Mouse (Mus musculus) layer of hippocampus, postnatal 25 days (tissue): ENCODE measurements around the gene Abhd16b. TPM values are rescaled to one million over a fixed set of nuclear protein-coding genes. Genes with fewer than 3 reads are reported as not detected.
A peak's percentile ranks its signal among the peaks of the same experiment; 100 is the strongest.
"Not testable (repeated sequence)": the region's sequence is repeated elsewhere in the genome, so short reads cannot be mapped to it uniquely, and the experiment has no call there.

Experiments used
- DNase-seq, 2 experiments: peaks; one replicate each; pipeline ENCODE4 v3.0.0; 2022; ENCODE audit warnings: mixed read lengths in 2 of 2, low spot score in 1 of 2; ENCODE audit errors: extremely low spot score in 1 of 2
- total RNA-seq, 2 experiments: library from RNA; stranded (reverse); gene quantifications; 2 replicates each; pipeline ENCODE4 v1.2.3; 2021

Abhd16b gene
- total RNA-seq, 2 experiments from 2014 or later = not detected

DNA sequence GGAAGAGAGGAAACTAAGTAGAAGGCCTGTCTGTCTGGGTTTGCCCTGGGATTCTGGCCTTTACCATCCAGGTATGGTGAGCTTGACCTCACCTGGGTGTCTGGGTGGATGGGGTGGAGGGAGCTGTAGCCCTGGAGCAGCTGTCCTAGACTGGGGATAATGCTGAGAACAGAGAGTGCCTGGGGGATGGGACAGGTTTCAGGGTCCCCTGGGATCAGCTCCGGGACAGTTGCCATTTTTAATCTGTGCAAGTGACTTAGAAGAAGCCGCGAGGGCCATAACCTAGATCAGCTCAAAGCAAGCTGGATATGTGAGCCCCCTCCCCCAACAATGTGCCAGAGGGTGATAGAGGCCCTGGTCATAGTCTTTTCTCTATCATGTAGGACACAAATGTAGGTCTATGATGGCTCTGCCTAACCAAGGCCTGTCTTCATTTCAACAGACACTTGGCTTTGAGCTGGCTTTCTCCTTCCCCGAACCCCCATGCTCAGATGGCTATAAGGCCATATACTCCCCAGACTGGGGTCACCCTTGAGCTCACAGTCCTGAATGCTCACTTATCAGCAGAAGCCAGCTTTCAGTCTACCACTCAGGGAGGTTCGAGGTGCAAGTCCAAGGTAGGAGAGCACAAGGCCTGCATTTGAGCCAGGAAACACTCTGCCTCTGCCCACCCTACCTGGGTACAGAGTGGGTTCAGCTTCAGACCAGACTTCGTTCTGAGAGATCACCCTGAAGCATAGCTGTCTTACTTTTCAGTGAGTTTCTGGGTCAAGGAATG, 8.4 kb upstream of the Abhd16b start:
- DNase-seq = no peak

GRCm38 (mm10) chr2:181485741-181486140, 7.3 kb upstream of the Abhd16b start:
- DNase-seq = no peak

GRCm38 (mm10) chr2:181487338-181488277, 5.4 kb upstream of the Abhd16b start:
- DNase-seq = no peak

DNA sequence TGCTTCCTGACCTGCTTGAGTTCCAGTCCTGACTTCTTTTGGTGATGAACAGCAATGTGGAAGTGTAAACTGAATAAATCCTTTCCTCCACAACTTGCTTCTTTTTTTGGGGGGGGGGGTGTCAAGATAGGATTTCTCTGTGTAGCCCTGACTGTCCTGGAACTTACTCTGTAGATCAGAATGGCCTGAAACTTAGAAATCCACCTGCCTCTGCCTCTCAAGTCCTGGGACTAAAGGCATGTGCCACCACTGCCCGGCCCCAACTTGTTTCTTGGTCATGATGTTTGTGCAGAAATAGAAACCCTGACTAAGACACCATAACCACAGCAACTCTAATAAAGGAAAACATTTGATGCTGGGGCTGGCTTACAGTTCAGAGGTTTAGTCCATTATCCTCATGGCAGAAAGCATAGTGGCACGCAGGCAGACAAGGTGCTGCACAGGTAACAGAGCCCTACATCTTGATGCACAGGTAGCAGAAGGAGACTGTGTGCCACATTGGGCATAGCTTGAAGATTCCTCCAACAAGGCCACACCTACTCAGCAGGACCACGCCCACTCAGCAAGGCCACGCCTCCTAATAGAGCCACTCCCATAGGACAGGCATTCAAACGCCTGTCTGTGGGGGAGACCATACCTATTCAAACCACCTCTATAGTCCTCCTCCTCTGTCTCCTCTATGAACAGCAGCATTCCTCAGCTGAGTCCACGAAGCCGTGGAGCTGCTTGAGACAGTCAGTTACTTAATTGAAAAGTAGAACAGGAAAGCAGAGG, 1.4 kb upstream of the Abhd16b start:
- no peak for DNase-seq

- no peak for DNase-seq
These were observed 800 bp upstream of the Abhd16b start for GRCm38 (mm10) chr2:181492206-181492605.

DNA sequence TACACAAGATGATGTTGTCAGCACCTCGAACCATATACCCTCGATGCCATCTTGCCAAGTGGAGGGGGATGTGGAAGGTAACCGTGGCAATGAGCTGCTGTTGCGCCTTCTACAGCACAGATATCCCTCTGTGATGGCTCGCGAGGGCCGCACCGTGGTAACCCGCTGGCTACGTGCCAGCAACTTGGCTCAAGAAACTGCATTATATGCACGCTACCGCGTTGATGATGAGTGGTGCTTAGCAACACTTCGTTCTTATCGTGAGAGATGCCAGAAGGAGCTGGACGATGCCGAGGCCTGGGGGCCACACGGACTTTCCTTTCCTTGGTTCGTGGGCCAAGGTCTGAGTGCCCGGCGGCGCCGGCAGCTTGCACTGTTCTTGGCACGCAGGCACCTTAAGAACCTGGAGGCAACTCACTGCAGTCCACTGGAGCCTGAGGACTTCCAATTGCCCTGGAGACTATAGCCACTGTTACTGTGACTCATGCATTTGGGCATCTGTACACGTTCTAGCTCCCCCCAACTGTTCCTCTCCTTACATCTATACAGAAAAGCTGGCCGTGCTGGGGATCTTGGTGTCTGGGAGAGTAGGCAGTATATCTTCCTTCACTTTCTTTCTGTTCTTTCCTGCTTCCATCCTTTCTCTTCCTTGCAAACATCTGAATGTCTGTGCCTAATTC, 1.4 kb downstream of the Abhd16b start:
- DNase-seq = no peak

DNA sequence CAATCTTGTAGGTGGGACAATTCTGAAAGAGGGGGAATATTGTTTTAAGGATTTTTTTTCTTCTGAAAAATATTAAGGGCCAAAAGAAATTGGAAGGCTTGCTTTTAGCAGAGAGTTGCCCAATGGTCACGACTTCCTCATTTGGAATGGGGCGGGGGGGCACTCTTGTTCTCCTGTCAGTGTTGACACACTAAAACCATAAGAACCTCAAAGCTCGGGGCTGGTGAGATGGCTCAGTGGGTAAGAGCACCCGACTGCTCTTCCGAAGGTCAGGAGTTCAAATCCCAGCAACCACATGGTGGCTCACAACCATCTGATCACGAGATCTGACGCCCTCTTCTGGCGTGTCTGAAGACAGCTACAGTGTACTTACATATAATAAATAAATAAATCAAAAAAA, 2.8 kb downstream of the Abhd16b start:
- DNase-seq = not testable (repeated sequence)

GRCm38 (mm10) chr2:181496281-181496680, 3.3 kb downstream of the Abhd16b start:
- DNase-seq = peak in 1 of 2 experiments; percentile 57

DNA sequence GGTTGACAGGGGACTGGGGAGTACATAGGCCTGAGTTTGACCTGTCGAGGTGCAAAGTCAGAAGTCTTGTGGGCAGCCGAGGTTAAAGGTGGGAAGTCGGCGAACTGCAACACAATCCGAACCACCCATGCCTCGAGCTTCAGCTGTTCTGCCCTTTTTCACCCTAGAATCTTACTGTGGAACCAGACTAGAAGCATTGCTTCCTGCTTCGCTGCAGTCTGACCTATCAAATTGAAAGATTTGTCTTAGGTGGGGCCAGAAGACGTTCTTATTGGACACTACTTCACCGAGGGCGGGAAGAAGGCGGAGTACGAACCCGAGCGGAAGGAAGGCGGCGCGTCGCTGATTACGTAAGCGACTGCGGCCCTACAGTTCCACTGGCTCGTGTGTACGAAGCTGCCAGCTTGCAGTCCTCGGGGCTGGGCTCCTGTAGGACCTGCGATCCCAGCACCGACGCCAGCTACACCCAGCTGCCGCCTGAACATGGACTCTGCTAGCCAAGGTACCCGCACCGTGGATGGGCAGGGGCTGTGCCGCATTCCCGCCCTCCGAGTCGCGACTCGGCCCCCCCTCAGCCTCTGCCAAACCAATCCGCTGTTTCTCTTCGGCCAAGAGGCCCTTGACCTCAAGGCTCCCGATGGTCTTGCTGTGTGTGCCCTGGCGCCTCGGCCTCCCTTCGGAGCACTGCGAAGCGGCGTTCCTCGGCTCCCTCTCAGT, 4.0 kb downstream of the Abhd16b start, which contains the start of gene Tpd52l2:
Tpd52l2 (plus strand) TSS at position 312 of the 717 bp plus-strand sequence.
- peak; percentile 75 to 78 for DNase-seq

DNA sequence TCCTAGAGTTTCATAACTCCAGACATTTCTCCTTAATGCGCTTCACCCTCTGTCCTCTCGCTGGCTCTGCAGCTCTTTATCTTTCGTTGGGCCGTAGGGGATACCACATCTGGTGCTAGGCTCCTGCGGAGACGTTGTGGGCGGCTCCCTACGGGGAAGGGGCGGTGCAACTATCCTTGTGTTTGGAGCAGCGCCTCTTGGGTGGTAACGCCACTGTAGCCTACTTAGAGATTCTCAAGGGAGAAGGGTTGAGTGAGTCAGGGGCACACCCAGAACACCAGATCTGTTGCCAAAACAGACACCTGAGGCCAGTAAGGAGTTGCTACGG, 4.5 kb downstream of the Abhd16b start:
- no peak for DNase-seq

GRCm38 (mm10) chr2:181498644-181499043, 5.6 kb downstream of the Abhd16b start:
- no peak for DNase-seq

DNA sequence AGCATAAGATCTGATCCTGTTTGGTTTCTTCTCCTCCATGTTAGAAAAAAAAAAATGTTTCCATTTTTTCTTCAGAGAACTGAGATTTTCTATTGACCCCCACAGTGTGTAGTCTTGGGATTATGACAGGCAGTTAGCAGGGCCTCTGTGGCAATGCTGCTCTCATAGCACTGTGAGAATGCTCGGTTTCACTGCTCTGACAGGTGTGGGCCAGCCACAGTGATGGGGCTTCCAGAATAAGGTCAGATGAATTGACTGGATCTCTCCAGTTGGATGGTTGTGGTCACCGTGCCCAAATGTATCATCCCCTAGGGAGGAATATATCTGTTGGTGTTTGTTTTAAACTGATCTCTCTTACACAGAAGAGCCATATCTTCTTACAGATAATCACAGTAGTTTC, 16.2 kb downstream of the Abhd16b start:
- DNase-seq = no peak

GRCm38 (mm10) chr2:181511231-181511630, 18.2 kb downstream of the Abhd16b start:
- DNase-seq = no peak

GRCm38 (mm10) chr2:181519201-181519600, 26.2 kb downstream of the Abhd16b start:
- DNase-seq = no peak

DNA sequence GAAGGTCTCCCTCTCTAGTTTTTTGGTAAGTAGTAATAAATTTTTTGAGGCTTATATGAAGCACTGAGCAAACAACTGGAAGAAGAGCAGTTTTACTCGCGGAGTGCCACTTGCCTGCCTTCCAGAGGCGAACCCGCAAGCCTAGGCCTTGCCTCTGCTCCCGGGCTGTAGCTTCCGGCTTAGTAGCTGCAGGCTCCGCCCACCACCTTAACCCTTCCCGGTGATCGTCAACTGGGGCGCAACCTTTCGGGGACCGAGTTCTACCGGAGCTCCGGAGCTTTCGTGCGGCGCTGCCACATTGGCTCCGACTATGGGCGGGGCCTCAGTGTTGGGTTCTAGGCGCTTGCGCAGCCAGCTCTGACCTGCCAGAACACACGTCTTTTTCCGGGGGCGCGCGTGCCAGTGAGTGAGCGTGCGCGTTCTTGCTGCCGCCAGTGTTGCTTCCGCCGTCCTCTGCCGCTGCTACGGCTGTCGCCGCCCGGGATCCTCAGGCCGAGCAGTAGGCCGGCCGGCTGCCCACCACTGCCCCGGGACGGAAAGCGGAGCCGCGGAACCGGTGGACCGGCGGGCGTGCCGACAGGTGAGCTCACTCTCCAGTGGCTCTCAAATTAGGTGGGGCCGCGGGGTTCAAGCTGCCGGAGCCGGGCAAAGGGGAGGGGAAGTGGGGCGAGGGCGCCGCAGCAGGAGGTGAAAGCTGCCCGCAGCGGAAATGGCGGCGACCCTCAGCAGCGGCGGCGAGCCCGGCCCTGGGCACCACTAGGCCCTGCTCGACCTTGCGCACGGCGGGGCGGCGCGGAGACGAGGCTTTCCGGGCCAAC, 27.3 kb downstream of the Abhd16b start, which contains the start of gene Dnajc5:
Dnajc5 (plus strand) TSS at position 368 of the 818 bp plus-strand sequence.
- DNase-seq = peak; percentile 90 to 96

GRCm38 (mm10) chr2:181520936-181521227, 27.9 kb downstream of the Abhd16b start:
- DNase-seq = no peak

GRCm38 (mm10) chr2:181521491-181521890, 28.5 kb downstream of the Abhd16b start:
- no peak for DNase-seq

DNA sequence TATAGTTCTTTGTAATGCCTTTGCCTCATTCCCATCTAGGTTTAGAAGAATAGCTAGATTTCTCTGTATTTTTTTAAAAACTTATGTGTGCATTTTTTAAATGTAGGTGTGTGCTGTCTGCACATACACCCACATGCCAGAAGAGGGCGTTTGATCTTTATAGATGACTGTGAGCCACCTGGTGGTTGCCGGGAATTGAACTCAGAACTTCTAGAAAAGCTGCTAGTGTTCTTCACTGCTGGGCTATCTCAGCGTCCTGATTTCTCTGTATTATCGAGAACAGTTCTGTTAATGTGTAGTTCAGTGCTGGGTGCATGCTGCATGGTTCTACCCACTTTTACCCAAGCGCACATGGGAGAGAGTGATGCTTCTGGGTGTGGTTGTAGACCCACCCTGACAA, 29.8 kb downstream of the Abhd16b start:
- no peak for DNase-seq

GRCm38 (mm10) chr2:181525526-181525925, 32.5 kb downstream of the Abhd16b start:
- DNase-seq = no peak
